Mouse (Mus musculus): ENCODE results near the gene Cdc42se2.

The Cdc42se2 gene

GRCm38 (mm10) chr11:54793173-54793572, 5.7 kb upstream of the Cdc42se2 start:
- no peak for DNase-seq (ENCODE audit: extremely low read depth, low read depth)

- DNase-seq (ENCODE audit: extremely low read depth, low read depth) = no peak
These were observed 4.0 kb upstream of the Cdc42se2 start for GRCm38 (mm10) chr11:54791458-54791857.

- DNase-seq (ENCODE audit: extremely low read depth, low read depth) = no peak
These were observed 502 bp downstream of the Cdc42se2 start for GRCm38 (mm10) chr11:54786858-54787487.

- DNase-seq (ENCODE audit: extremely low read depth, low read depth) = no peak
These were observed 1.9 kb downstream of the Cdc42se2 start for GRCm38 (mm10) chr11:54785566-54785965.

- DNase-seq (ENCODE audit: extremely low read depth, low read depth) = no peak
These were observed 3.0 kb downstream of the Cdc42se2 start for GRCm38 (mm10) chr11:54784436-54784835.

GRCm38 (mm10) chr11:54782253-54782652, 5.2 kb downstream of the Cdc42se2 start:
- DNase-seq (ENCODE audit: extremely low read depth, low read depth) = no peak

GRCm38 (mm10) chr11:54779946-54780345, 7.5 kb downstream of the Cdc42se2 start:
- DNase-seq (ENCODE audit: extremely low read depth, low read depth) = no peak

- no peak for DNase-seq (ENCODE audit: extremely low read depth, low read depth)
These were observed 9.2 kb downstream of the Cdc42se2 start for GRCm38 (mm10) chr11:54778131-54778844.

GRCm38 (mm10) chr11:54777387-54778130, 9.9 kb downstream of the Cdc42se2 start:
- no peak for DNase-seq (ENCODE audit: extremely low read depth, low read depth)

GRCm38 (mm10) chr11:54776735-54777333, 10.6 kb downstream of the Cdc42se2 start:
- DNase-seq (ENCODE audit: extremely low read depth, low read depth) = no peak

- DNase-seq (ENCODE audit: extremely low read depth, low read depth) = no peak
These were observed 11.1 kb downstream of the Cdc42se2 start for GRCm38 (mm10) chr11:54776367-54776701.

- peak; percentile 58 for DNase-seq (ENCODE audit: extremely low read depth, low read depth)
These were observed 11.7 kb downstream of the Cdc42se2 start for GRCm38 (mm10) chr11:54775628-54776366.

GRCm38 (mm10) chr11:54774282-54775078, 13.0 kb downstream of the Cdc42se2 start:
- DNase-seq (ENCODE audit: extremely low read depth, low read depth) = peak; percentile 54

- DNase-seq (ENCODE audit: extremely low read depth, low read depth) = no peak
These were observed 15.9 kb downstream of the Cdc42se2 start for GRCm38 (mm10) chr11:54771549-54771948.

GRCm38 (mm10) chr11:54769843-54770242, 17.6 kb downstream of the Cdc42se2 start:
- no peak for DNase-seq (ENCODE audit: extremely low read depth, low read depth)

GRCm38 (mm10) chr11:54768116-54768690, 19.3 kb downstream of the Cdc42se2 start:
- DNase-seq (ENCODE audit: extremely low read depth, low read depth) = no peak

GRCm38 (mm10) chr11:54764759-54765158, 22.7 kb downstream of the Cdc42se2 start:
- no peak for DNase-seq (ENCODE audit: extremely low read depth, low read depth)

- no peak for DNase-seq (ENCODE audit: extremely low read depth, low read depth)
These were observed 23.4 kb downstream of the Cdc42se2 start for GRCm38 (mm10) chr11:54764026-54764425.

GRCm38 (mm10) chr11:54762735-54763134, 24.7 kb downstream of the Cdc42se2 start:
- DNase-seq (ENCODE audit: extremely low read depth, low read depth) = no peak

- peak; percentile 67 for DNase-seq (ENCODE audit: extremely low read depth, low read depth)
These were observed 29.5 kb downstream of the Cdc42se2 start for GRCm38 (mm10) chr11:54757993-54758392.
